20 mouse cellular contexts compared by ENCODE assay signal in the genomic region with DNA sequence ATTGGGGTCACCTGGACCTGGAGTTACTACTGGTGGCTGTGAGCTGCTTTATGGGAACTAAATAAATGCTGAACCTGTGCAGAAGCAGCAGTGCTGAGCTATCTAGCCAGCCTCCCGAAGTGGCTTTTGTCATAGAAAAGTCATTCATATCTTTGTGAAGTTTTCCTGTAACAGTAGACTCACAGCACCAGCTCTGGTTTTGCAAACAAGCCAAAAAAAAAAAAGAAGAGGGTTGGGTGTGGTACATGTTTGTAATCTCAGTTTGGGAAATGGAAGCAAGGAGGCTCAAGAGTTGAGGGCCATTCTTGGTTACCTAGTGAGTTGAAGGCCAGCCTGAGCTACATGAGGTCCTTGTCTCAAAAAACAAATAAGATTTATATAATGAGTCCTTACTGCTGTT. TPM values are rescaled to one million over a fixed set of nuclear protein-coding genes. Genes with fewer than 3 reads are reported as not detected.
"Had no signal": no experiment of that assay in that cellular context is flagged by ENCODE, and none has a peak within 500 bp of the region (broad histone marks: within the 10 kb centered on the region; RNA-seq: fewer than 3 reads in every experiment).

No protein-coding gene starts in this region.

- ATAC-seq: lung, postnatal 0 days had no signal

- H3K9me3 ChIP-seq: limb, embryonic 12.5 days; liver, embryonic 15.5 days; midbrain, embryonic 10.5 days; neural tube, embryonic 12.5 days had no signal

- H3K27me3 ChIP-seq: limb, embryonic 12.5 days; liver, embryonic 15.5 days; neural tube, embryonic 12.5 days had no signal

- H3K9ac ChIP-seq: limb, embryonic 12.5 days; liver, embryonic 15.5 days; neural tube, embryonic 12.5 days had no signal

- H3K36me3 ChIP-seq: neural tube, embryonic 12.5 days had no signal

- H3K27ac ChIP-seq: kidney, postnatal 0 days; limb, embryonic 12.5 days; liver, embryonic 15.5 days; midbrain, embryonic 10.5 days; neural tube, embryonic 12.5 days; stomach, postnatal 0 days had no signal

- DNase-seq: kidney, postnatal 36 days; layer of hippocampus, adult 9-11 months; layer of hippocampus, postnatal 36 days; lung, adult 2 months; lung, postnatal 4 days; midbrain, embryonic 14.5 days; thymus, postnatal 4 days had no signal

- H3K4me2 ChIP-seq: limb, embryonic 12.5 days; liver, embryonic 11.5 days; liver, embryonic 15.5 days; neural tube, embryonic 12.5 days had no signal

- H3K4me3 ChIP-seq: limb, embryonic 12.5 days; liver, embryonic 15.5 days; midbrain, embryonic 10.5 days; neural tube, embryonic 12.5 days had no signal

RNA-seq across cellular contexts. Expression of gene a, which starts 29.1 kb away (rescaled TPM):
- total RNA-seq: layer of hippocampus, adult 18-20 months; layer of hippocampus, postnatal 36 days; left cerebral cortex, adult 8-10 months; left cerebral cortex, postnatal 25 days; megakaryocyte, adult 5-6 weeks; neutrophil, adult 5-6 weeks had no signal
- polyA plus RNA-seq: lung, adult 2 months; lung, postnatal 0 days; neural tube, embryonic 12.5 days had no signal

RNA-seq across cellular contexts. Expression of gene Gm14214, which starts 50.5 kb away (rescaled TPM):
- total RNA-seq: layer of hippocampus, adult 18-20 months; layer of hippocampus, postnatal 36 days; left cerebral cortex, adult 8-10 months; left cerebral cortex, postnatal 25 days; megakaryocyte, adult 5-6 weeks; neutrophil, adult 5-6 weeks had no signal
- polyA plus RNA-seq: kidney, postnatal 0 days; limb, embryonic 12.5 days; liver, embryonic 11.5 days; liver, embryonic 15.5 days; lung, adult 2 months; lung, postnatal 0 days; midbrain, embryonic 10.5 days; midbrain, embryonic 14.5 days; neural tube, embryonic 12.5 days; stomach, postnatal 0 days had no signal
